Mouse (Mus musculus) hindbrain, embryonic 10.5 days (tissue): ENCODE results near the gene Slc2a8. TPM values are rescaled to one million over a fixed set of nuclear protein-coding genes. Genes with fewer than 3 reads are reported as not detected.

Source experiments
- DNase-seq: peaks from one replicate; pipeline ENCODE4 v3.0.0-alpha.2; 2017; ENCODE audit warnings: low spot score
- H3K27ac ChIP-seq: fragments of 300-500 bp; sonication (generic); 2 replicates; pipeline ENCODE4 v1.5.1; 2016; ENCODE audit warnings: mild to moderate bottlenecking, moderate library complexity
- H3K27me3 ChIP-seq: fragments of 300-500 bp; sonication (generic); 2 replicates; pipeline ENCODE4 v1.6.1; 2016; ENCODE audit warnings: mild to moderate bottlenecking; ENCODE audit not compliant: poor library complexity, insufficient read depth, severe bottlenecking
- H3K36me3 ChIP-seq: fragments of 300-500 bp; sonication (generic); 2 replicates; pipeline ENCODE4 v1.6.1; 2016; ENCODE audit warnings: mild to moderate bottlenecking, moderate library complexity
- H3K4me1 ChIP-seq: fragments of 300-500 bp; sonication (generic); replicated peaks from 2 replicates; pipeline ENCODE4 v1.6.1; 2016; ENCODE audit warnings: mild to moderate bottlenecking
- H3K4me3 ChIP-seq: fragments of 300-500 bp; sonication (generic); 2 replicates; pipeline ENCODE4 v1.5.1; 2016; ENCODE audit warnings: mild to moderate bottlenecking, moderate library complexity
- H3K9me3 ChIP-seq: fragments of 300-500 bp; sonication (generic); 2 replicates; pipeline ENCODE4 v1.6.1; 2016; ENCODE audit warnings: mild to moderate bottlenecking, moderate library complexity
- WGBS: fragments of 180-500 bp; shearing (Covaris S2); methylation state at CpG from one replicate; pipeline ENCODE4 v1.1.7; 2016; 5-methylcytosine and 5-hydroxymethylcytosine counted together
- polyA plus RNA-seq: library from polyadenylated mRNA; unstranded; fragments of >200 nt; fragmentation: Nextera tagmentation; extraction: Ambion mirVana; gene quantifications from 2 replicates; pipeline ENCODE4 v1.2.1, GENCODE M21; 2016

The Slc2a8 gene
- polyA plus RNA-seq, 1 experiment from 2014 or later, result 27.4 TPM

DNA sequence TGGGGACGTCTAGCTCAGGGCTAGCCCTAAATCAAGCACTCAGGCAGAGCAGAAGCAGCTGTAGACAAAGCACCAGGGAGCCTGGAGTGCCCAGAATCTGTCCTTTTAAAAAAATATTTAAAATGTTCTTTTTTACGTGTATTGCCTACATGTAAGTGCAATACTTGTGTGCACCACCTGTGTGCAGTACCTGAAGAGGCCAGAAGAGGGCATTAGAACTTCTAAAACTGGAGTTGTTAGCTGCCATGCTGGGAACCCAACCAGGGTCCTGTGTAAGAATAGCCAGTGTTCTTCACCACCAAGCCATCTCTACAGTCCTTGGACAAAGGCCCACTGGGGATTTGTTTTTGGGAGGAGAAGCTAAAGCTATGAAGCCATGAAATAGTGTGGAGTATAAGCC is 27.3 kb downstream of the Slc2a8 start:
- WGBS, result 92% methylated on average over 2 of the region's 2 CpGs
- no peak overlapping the region for H3K4me3 ChIP-seq
- no peaks in the 10 kb centered on the region for H3K27me3 ChIP-seq
- DNase-seq, result no peak
- H3K27ac ChIP-seq, result no peak overlapping the region
- peaks cover 5% of the 10 kb centered on the region for H3K9me3 ChIP-seq
- peaks cover 81% of the 10 kb centered on the region for H3K36me3 ChIP-seq
- H3K4me1 ChIP-seq, result 0 out of 2 replicates have a peak, but pooled peaks cover 6% of the 10 kb centered on the region

- WGBS, result 92% methylated on average over 11 of the region's 11 CpGs
- Histone ChIP-seq H3K36me3 (peaks cover 78% of the 10 kb centered on the region), H3K9me3 (no peaks in the 10 kb centered on the region), H3K27me3 (no peaks in the 10 kb centered on the region), H3K27ac (no peak overlapping the region), H3K4me1 (no peaks in the 10 kb centered on the region), H3K4me3 (no peak overlapping the region)
- no peak for DNase-seq
Observed at GRCm38 (mm10) chr2:32947454-32947853, 34.4 kb downstream of the Slc2a8 start.

DNA sequence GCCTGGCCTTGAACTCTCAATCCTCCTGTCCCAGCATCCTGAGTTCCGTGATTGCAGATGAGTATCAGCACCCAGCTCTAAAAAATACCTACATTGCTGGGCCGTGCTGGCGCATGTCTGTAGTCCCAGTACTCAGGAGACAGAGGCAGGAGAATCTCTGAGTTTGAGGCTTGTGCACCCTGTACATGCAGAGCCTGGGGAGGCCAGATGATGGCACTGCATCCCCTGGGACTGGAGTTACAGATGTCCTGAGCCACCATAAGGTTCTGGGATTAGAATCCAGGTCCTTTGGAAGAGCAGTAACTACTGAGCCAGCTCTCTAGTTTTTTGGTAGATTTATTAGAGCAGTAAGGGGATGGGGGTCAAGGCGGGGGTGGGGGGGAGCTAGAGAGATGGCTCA is 41.4 kb downstream of the Slc2a8 start:
- WGBS, result 90% methylated on average over 4 of the region's 4 CpGs
- peaks cover 78% of the 10 kb centered on the region for H3K36me3 ChIP-seq
- DNase-seq, result no peak
- H3K4me3 ChIP-seq, result no peak overlapping the region
- no peaks in the 10 kb centered on the region for H3K4me1 ChIP-seq
- H3K9me3 ChIP-seq, result no peaks in the 10 kb centered on the region
- H3K27me3 ChIP-seq, result no peaks in the 10 kb centered on the region
- no peak overlapping the region for H3K27ac ChIP-seq

DNA sequence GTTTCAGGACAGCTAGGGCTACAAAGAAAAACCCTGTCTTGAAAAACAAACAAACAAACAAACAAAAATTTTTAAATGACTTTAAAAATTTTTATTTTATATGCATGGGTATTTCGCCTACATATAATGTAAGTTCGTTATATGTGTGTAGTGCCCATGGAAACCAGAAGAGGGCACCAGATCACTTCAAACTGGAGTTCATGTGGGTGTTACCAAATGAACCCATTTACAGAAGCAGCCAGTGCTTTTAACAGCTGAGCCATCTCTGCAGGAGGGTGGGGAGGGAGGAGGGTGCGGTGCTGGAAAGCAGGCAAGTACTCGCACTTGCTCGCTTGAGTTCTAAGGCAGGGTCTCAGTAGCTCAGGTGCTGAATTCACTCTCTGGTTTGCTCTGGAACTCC is 42.5 kb downstream of the Slc2a8 start:
- Histone ChIP-seq H3K27ac (no peak overlapping the region), H3K4me3 (no peak overlapping the region), H3K4me1 (no peaks in the 10 kb centered on the region), H3K27me3 (no peaks in the 10 kb centered on the region), H3K9me3 (no peaks in the 10 kb centered on the region), H3K36me3 (peaks cover 78% of the 10 kb centered on the region)
- DNase-seq, result peak; percentile 29
- 67% methylated on average over 5 of the region's 5 CpGs for WGBS

- Histone ChIP-seq H3K9me3 (no peaks in the 10 kb centered on the region), H3K4me3 (no peak overlapping the region), H3K4me1 (no peaks in the 10 kb centered on the region), H3K27me3 (no peaks in the 10 kb centered on the region), H3K36me3 (peaks cover 82% of the 10 kb centered on the region), H3K27ac (no peak overlapping the region)
- 92% methylated on average over 5 of the region's 5 CpGs for WGBS
- DNase-seq, result no peak
Observed at GRCm38 (mm10) chr2:32938741-32939140, 43.1 kb downstream of the Slc2a8 start.

- no peaks in the 10 kb centered on the region for H3K27me3 ChIP-seq
- H3K4me1 ChIP-seq, result peaks cover 9% of the 10 kb centered on the region; the same call in 1 of the 2 replicates
- WGBS, result 79% methylated on average over 7 of the region's 7 CpGs
- no peak for DNase-seq
- no peak overlapping the region for H3K4me3 ChIP-seq
- peaks cover 60% of the 10 kb centered on the region for H3K36me3 ChIP-seq
- H3K27ac ChIP-seq, result no peak overlapping the region
- no peaks in the 10 kb centered on the region for H3K9me3 ChIP-seq
Observed at GRCm38 (mm10) chr2:32931730-32932129, 50.2 kb downstream of the Slc2a8 start.

GRCm38 (mm10) chr2:32928947-32929829 is 52.7 kb downstream of the Slc2a8 start:
- no peak for DNase-seq
- Histone ChIP-seq H3K4me1 (peaks cover 13% of the 10 kb centered on the region; the same call in 1 of the 2 replicates), H3K9me3 (no peaks in the 10 kb centered on the region), H3K27ac (0 out of 2 replicates have a peak overlapping the region, but pooled peaks have one; percentile 9), H3K4me3 (no peak overlapping the region), H3K36me3 (peaks cover 54% of the 10 kb centered on the region), H3K27me3 (no peaks in the 10 kb centered on the region)
- WGBS, result 90% methylated on average over 19 of the region's 19 CpGs

DNA sequence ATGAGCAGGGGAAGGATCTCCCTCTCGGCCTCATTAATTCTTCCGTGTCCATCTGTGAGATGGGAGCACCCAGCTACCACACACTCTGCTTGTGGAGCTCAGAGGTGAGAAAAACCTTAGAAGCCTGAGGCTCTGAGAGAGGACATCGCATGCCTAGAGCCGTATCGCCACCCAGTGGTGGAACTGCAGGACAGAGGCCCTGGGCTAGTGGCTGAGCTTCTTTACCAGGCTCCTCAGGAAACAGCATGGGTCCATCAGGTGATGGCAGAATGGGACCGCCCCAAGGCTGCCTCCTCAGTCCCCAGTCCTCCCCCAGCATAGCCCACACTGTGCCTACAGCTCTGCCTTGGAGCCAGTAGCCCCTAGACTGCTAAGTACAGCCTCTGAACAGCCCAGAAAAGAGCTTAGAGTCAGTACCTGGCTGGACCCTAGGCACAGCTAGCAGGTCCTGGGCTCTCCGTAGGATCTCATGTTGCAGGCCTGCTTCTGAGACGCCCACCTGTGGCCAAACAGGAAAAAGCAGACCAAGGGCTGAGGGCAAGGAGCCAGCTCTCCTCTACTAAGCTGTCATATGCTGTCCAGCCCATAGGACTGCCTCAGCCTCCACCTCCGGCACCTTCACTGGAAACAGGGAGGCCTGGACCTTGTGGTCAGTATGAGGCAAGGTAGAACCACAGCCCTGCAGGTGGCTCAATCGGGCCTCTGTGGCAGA is 53.5 kb downstream of the Slc2a8 start:
- DNase-seq, result peak; percentile 67
- Histone ChIP-seq H3K4me1 (peaks cover 14% of the 10 kb centered on the region; the same call in 1 of the 2 replicates), H3K9me3 (no peaks in the 10 kb centered on the region), H3K27me3 (no peaks in the 10 kb centered on the region), H3K36me3 (peaks cover 54% of the 10 kb centered on the region), H3K4me3 (no peak overlapping the region), H3K27ac (0 out of 2 replicates have a peak overlapping the region, but pooled peaks have one; percentile 9)
- WGBS, result 30% methylated on average over 10 of the region's 10 CpGs

GRCm38 (mm10) chr2:32927624-32928234 is 54.2 kb downstream of the Slc2a8 start:
- H3K4me1 ChIP-seq, result peaks cover 14% of the 10 kb centered on the region; the same call in 1 of the 2 replicates
- no peaks in the 10 kb centered on the region for H3K9me3 ChIP-seq
- no peak overlapping the region for H3K4me3 ChIP-seq
- 80% methylated on average over 15 of the region's 15 CpGs for WGBS
- H3K27ac ChIP-seq, result 0 out of 2 replicates have a peak overlapping the region, but pooled peaks have one; percentile 9
- H3K36me3 ChIP-seq, result peaks cover 54% of the 10 kb centered on the region
- no peaks in the 10 kb centered on the region for H3K27me3 ChIP-seq
- DNase-seq, result no peak

- WGBS, result 90% methylated on average over 12 of the region's 12 CpGs
- Histone ChIP-seq H3K4me3 (no peak overlapping the region), H3K36me3 (peaks cover 57% of the 10 kb centered on the region)
Observed at GRCm38 (mm10) chr2:32926330-32927075, 55.4 kb downstream of the Slc2a8 start.

DNA sequence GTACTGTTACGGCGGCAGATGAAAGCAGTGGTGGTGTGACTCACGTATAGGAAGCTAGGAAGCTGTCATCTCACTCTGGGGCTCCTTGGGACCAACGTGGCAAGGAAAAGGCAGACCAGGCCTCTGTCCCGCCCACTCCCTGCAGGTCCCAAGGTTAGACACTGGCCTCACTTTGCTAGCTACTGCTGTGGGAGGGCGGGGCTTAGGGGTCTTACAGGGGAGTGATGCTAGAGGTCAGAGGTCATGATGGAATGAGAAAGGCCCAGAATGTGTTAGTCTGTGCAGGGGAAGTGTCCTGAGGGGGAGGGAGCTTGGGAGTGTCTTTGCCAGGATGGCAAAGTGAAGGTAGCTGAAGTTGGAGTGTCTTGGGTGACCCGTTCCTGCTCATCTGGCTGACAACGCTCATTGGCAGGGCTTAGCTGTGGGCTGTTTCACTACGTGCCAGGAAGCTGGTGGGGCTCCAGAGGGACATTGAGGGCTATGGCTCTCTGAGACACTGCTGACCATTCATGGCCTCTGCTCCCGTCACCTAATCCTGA is 57.5 kb downstream of the Slc2a8 start:
- no peak overlapping the region for H3K4me3 ChIP-seq
- WGBS, result 75% methylated on average over 10 of the region's 10 CpGs
- H3K27ac ChIP-seq, result no peak overlapping the region
- peaks cover 14% of the 10 kb centered on the region; the same call in 1 of the 2 replicates for H3K4me1 ChIP-seq
- H3K36me3 ChIP-seq, result peaks cover 72% of the 10 kb centered on the region
- H3K9me3 ChIP-seq, result no peaks in the 10 kb centered on the region
- DNase-seq, result no peak
- H3K27me3 ChIP-seq, result no peaks in the 10 kb centered on the region

More at GRCm38 (mm10) chr2:32926330-32927075, 55.4 kb downstream of the Slc2a8 start:
- Histone ChIP-seq H3K27me3 (no peaks in the 10 kb centered on the region), H3K27ac (no peak overlapping the region), H3K4me1 (peaks cover 14% of the 10 kb centered on the region; the same call in 1 of the 2 replicates), H3K9me3 (no peaks in the 10 kb centered on the region)
- no peak for DNase-seq
